Mouse (Mus musculus) frontal cortex, postnatal 36 days (tissue): ENCODE results near the gene Olfr1134.
"Not testable (repeated sequence)": the region's sequence is repeated elsewhere in the genome, so short reads cannot be mapped to it uniquely, and the experiment has no call there.

Experiments
- DNase-seq, 2 experiments: peaks; one replicate each; pipeline ENCODE4 v3.0.0; 2022; ENCODE audit warnings: low spot score in 2 of 2

Gene Olfr1134

DNA sequence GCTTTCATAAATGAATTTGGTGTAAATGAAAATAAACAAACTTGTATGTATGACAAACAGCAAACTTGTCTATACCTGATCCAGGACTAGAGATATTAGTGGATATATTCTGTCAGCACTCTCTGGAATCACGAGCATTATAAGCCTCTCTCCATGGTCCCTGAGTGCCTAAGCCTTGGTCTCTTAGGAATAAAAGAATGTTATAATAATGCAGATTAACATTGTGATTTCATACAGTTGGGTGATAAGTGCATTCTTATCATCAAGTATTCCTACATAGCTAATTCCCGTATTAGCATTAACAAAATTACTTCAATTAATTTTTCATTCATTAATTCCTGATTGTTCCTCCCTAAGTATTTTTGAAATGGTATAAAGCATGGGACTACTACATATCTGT lies at the start of gene Olfr1134:
Gene Olfr1134, minus strand, starts transcription at position 101 of the 400 bp plus-strand sequence.
- no peak for DNase-seq

DNA sequence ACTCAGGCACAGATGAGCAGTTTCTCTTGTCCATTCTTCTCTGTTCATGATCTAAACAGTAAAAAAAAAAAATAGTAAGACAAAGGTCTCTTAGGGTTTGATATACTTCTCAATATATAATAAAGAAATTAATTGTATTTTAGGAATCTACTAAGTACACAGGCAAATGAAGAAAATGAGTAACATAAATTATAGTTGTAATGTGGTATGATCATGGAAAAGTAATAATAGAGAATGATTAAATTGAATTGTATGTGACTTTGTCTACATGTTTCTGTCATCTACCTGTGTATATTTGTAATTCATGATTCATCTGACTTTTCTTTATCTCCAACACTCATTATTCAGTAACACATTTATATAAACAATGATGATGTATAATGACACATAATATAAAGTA lies 35.6 kb upstream of the Olfr1134 start, which contains the start of gene Olfr1136:
Gene Olfr1136, minus strand, starts transcription at position 101 of the 400 bp plus-strand sequence.
- no peak for DNase-seq

DNA sequence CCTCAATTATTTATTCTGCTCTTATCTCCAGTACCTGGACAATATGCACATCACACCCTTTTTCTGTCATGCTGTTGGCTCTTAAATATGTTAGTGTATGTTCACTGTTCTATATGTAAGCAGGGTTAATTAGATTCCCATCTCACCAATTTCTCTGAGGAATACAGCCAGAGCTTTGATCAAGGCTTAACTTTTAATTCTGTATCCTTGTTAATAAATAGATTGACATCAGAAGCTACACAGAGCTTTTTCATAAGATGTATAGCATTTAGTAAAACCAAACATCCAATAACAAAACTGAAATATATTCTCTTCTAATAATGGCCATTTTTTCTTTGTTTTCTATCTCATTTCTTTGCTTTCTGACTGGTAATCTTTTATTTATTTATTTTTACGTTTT lies 15.3 kb upstream of the Olfr1134 start, which contains the start of gene Olfr1135:
Gene Olfr1135, minus strand, starts transcription at position 101 of the 400 bp plus-strand sequence.
- DNase-seq, result no peak

DNA sequence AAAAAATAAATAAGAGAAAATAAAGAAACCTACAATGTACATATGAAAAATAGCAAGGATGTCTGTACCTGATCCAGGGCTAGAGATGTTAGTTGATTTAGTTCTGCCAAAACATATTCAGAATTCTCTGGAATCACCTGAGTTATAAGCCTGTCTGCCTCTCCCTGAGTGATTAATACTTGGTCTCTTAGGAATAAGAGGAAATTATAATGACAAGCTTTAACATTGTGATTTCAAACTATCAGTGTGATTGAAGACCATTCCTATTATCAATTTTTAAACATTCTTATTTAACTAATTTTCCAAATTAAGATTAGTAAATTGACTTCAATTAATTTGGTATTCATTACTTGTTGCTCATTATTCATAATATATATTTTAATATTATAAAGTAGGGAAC lies 11.0 kb downstream of the Olfr1134 start, which contains the start of gene Olfr1133:
Gene Olfr1133, minus strand, starts transcription at position 101 of the 400 bp plus-strand sequence.
- DNase-seq, result no peak

DNA sequence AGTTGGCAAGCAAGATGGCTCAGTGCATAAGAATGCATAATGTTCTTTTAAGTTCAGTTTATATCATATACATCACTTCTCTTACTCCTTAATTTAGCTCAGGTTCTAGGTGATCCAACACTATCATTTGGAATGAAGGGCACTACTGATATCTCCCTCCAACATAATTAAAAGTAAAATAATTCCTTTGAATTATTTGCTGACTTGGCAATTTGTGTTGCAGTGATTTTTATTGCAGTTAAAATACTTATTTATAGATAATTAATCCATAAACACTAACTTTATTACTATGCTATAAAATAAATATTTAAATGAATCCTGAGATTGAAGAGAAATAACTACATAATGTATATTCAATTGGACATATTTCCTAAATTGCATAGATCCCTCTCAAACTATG lies 15.8 kb downstream of the Olfr1134 start:
- DNase-seq, result no peak

DNA sequence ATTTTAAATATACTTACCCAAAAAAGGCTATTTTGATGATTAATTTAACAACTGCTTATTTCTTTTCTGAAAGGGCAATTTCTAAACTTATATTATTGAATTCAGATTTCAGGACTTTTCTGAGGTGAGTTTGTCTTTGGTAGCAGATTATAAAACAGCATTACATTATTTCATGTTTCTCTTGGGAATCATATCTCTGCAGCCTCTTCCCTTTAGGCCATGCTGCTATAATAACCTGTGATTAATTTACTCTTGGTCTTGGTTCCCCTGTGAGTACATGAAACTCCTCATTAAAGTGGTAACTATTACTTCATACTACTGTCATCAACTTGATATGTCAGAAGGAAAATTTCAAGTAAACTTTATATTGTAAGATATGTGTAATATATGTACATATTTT lies 20.8 kb downstream of the Olfr1134 start, which contains the start of gene Olfr1132:
Gene Olfr1132, minus strand, starts transcription at position 101 of the 400 bp plus-strand sequence.
- no peak for DNase-seq

DNA sequence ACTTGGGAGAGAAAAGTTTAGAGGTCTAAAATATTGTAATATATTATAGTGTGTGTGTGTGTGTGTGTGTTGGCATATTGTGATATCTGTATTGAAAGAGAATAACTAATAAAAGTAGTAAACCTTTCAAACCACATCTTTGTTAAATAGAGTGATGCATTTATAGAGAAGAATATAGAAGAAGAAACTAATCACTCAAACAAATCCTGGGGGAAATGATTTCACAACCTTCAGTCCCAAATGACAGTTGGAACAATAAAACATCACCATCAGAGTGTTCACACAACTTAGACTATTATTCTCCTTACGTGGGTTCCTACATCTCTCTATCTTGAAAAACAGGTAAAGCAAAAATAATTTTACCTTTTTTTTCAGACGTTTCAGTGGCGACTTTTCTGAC lies 31.5 kb downstream of the Olfr1134 start, which contains the start of gene Olfr1131:
Gene Olfr1131, plus strand, starts transcription at position 301 of the 400 bp plus-strand sequence.
- DNase-seq, result no peak

DNA sequence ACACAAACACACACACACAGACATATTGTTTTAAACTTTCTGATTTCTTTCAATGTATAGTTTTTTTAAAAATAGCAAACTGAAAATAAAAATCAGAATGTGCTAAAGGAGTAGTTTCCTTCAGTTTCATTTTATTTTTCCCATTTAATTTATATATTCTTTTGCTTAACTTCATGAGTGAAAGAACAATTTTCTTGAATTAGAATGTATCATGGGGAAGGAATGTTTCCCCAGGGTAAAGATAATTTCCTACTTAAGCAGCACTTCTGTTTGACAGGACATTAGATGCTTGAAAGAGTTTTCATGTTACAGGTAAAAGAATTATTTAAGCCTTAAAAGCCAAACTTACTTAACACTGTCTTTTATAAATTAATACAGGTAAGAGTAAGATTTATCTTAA lies 52.3 kb downstream of the Olfr1134 start, which contains the start of gene Olfr1130:
Gene Olfr1130, plus strand, starts transcription at position 301 of the 400 bp plus-strand sequence.
- DNase-seq, result not testable (repeated sequence)
